Mouse (Mus musculus) activated CD4-positive, CD25-positive, alpha-beta regulatory T cell, adult 4 months (primary cell): ENCODE results near the gene Kdm5a. TPM values are rescaled to one million over a fixed set of nuclear protein-coding genes. Genes with fewer than 3 reads are reported as not detected.

Source experiments
- ATAC-seq: one replicate; pipeline ENCODE4 v1.8.0; 2017
- polyA plus RNA-seq, 2 experiments: library from polyadenylated mRNA; unstranded; fragments of 100-300 nt; shearing (Covaris generic); gene quantifications; one replicate each; pipeline ENCODE4 v1.2.1; 2017

Gene Kdm5a
- polyA plus RNA-seq: 10 to 100 TPM; 65.3 to 71.4 TPM

- ATAC-seq: peak; percentile 89
Observed at GRCm38 (mm10) chr6:120363688-120364522, at the start of gene Kdm5a, which contains the start of gene Ccdc77. TSS of gene Kdm5a (plus strand) at chr6:120364124. TSS of gene Ccdc77 (minus strand) at chr6:120364374.

- ATAC-seq: no peak
Observed at GRCm38 (mm10) chr6:120318303-120318940, 45.5 kb upstream of the Kdm5a start.

- no peak for ATAC-seq
Observed at GRCm38 (mm10) chr6:120319129-120319528, 44.8 kb upstream of the Kdm5a start.

GRCm38 (mm10) chr6:120320369-120320768, 43.6 kb upstream of the Kdm5a start:
- ATAC-seq: no peak

- no peak for ATAC-seq
Observed at GRCm38 (mm10) chr6:120324295-120324927, 39.5 kb upstream of the Kdm5a start.

GRCm38 (mm10) chr6:120332351-120332750, 31.6 kb upstream of the Kdm5a start:
- ATAC-seq: no peak

- ATAC-seq: no peak
Observed at GRCm38 (mm10) chr6:120343992-120344391, 19.9 kb upstream of the Kdm5a start.

- no peak for ATAC-seq
Observed at GRCm38 (mm10) chr6:120349018-120349417, 14.9 kb upstream of the Kdm5a start.

- ATAC-seq: no peak
Observed at GRCm38 (mm10) chr6:120356478-120356877, 7.4 kb upstream of the Kdm5a start.

GRCm38 (mm10) chr6:120356951-120357945, 6.7 kb upstream of the Kdm5a start:
- ATAC-seq: peak; percentile 100

- no peak for ATAC-seq
Observed at GRCm38 (mm10) chr6:120362124-120362523, 1.8 kb upstream of the Kdm5a start.

GRCm38 (mm10) chr6:120362774-120363687, 893 bp upstream of the Kdm5a start:
- peak; percentile 2 for ATAC-seq

- no peak for ATAC-seq
Observed at GRCm38 (mm10) chr6:120364523-120364905, 590 bp downstream of the Kdm5a start.

GRCm38 (mm10) chr6:120365051-120365450, 1.1 kb downstream of the Kdm5a start:
- no peak for ATAC-seq

- ATAC-seq: no peak
Observed at GRCm38 (mm10) chr6:120376736-120377135, 12.8 kb downstream of the Kdm5a start.

GRCm38 (mm10) chr6:120390054-120390453, 26.1 kb downstream of the Kdm5a start:
- no peak for ATAC-seq

- no peak for ATAC-seq
Observed at GRCm38 (mm10) chr6:120392811-120393210, 28.9 kb downstream of the Kdm5a start.

- ATAC-seq: no peak
Observed at GRCm38 (mm10) chr6:120395622-120396345, 31.9 kb downstream of the Kdm5a start.

GRCm38 (mm10) chr6:120403936-120404335, 40.0 kb downstream of the Kdm5a start:
- no peak for ATAC-seq

- no peak for ATAC-seq
Observed at GRCm38 (mm10) chr6:120438161-120438560, 74.2 kb downstream of the Kdm5a start.
